Mouse (Mus musculus) stomach, adult 2 months (tissue): ENCODE data around the gene Bmp8b. TPM values are rescaled to one million over a fixed set of nuclear protein-coding genes. Genes with fewer than 3 reads are reported as not detected.

Experiments used
- polyA plus RNA-seq: library from polyadenylated mRNA; depleted of rRNA; stranded (reverse); fragments of >200 nt; gene quantifications from 2 replicates; pipeline ENCODE4 v1.2.3, GENCODE M21; 2012; rRNA removed

The Bmp8b gene
- 0.06 and 0.12 TPM in 2 replicates for polyA plus RNA-seq

GRCm38 (mm10) chr4:123104651-123105450 is at the start of gene Bmp8b:
Bmp8b (plus strand) TSS chr4:123105165.

DNA sequence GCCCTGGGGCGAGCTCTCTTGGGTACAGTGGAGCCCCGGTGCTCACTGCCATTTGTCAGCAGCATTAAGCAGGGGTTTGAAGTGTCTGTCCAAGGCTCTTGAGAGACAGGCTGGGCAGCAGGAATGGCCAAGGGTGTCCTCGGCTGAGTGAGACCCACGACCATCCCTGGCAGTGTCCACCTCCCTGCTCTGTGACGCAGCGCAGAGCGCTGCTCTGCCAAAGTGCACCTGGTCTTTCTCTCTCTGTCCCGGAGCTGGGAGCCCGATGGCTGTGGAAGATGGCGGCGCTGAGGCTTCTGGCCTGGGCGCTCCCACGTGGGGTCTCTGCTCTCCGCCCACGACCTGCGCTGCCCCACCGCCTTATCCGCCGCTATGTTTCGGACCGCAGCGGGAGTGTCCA is 11.0 kb downstream of the Bmp8b start, which contains the start of gene Oxct2b:
Gene Oxct2b (plus strand): TSS at position 256 of the 400 bp plus-strand sequence.

DNA sequence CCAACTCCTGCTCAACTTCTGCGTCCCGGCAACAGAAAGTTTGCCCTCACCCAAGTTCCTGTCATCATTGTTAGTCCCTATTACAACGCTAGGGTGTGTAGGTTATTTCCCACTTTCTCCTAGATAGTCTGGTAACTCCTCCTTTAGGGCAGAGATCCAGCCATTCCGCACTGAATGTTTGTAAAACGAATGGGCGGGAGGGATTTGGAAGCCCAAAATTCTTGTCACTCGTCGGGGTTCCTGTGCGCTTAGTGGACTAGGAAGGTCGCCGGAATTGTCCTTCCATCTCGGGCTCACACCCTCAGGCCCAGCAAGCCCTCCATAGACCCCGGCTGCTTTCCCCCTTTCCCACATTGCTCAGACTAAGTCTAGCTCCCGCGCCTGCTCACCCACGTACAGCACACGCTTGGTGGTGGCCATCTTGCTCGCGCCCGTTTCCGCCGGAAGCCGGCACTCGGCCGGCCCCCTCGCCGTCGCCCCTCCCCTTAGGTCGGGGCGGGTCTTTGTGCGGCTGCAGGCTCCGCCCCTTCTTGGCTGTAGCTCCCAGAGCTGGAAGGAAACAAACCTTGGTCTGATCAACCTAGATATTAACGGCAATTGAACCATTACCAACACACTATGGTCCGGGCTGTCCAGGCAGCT is 34.7 kb downstream of the Bmp8b start, which contains the start of gene Ppie:
Gene Ppie (minus strand): TSS at position 439 of the 642 bp plus-strand sequence.

Other genes starting within 250 kb of the Bmp8b start
- gene Cap1, start 219.1 kb upstream of the Bmp8b start, polyA plus RNA-seq, result 33.3 and 42.0 TPM in 2 replicates
- 7.0 and 7.8 TPM in 2 replicates for gene Mfsd2a, start 144.0 kb upstream of the Bmp8b start, polyA plus RNA-seq
- 1.9 and 2.0 TPM in 2 replicates for gene Mycl, start 109.5 kb upstream of the Bmp8b start, polyA plus RNA-seq
- gene Trit1, start 88.6 kb upstream of the Bmp8b start, polyA plus RNA-seq, result 1.1 and 1.5 TPM in 2 replicates
- not detected in 2 replicates for gene Oxct2b, start 11.1 kb downstream of the Bmp8b start, polyA plus RNA-seq
- 5.5 and 6.8 TPM in 2 replicates for gene Ppie, start 34.8 kb downstream of the Bmp8b start, polyA plus RNA-seq
- gene Hpcal4, start 78.1 kb downstream of the Bmp8b start, polyA plus RNA-seq, result 0.16 and 0.41 TPM in 2 replicates
- gene Nt5c1a, start 96.3 kb downstream of the Bmp8b start, polyA plus RNA-seq, result 0.14 TPM in 1 of 2 replicates, not detected in the other
- gene Heyl, start 128.4 kb downstream of the Bmp8b start, polyA plus RNA-seq, result 1.6 and 1.7 TPM in 2 replicates
- 83.4 and 123 TPM in 2 replicates for gene Pabpc4, start 157.2 kb downstream of the Bmp8b start, polyA plus RNA-seq
- not detected in 2 replicates for gene Oxct2a, start 218.5 kb downstream of the Bmp8b start, polyA plus RNA-seq
- gene Bmp8a, start 238.1 kb downstream of the Bmp8b start, polyA plus RNA-seq, result 0.81 and 2.5 TPM in 2 replicates